Mouse (Mus musculus): Measurements from ENCODE around the gene Ccdc6.
"Not testable (repeated sequence)": the region's sequence is repeated elsewhere in the genome, so short reads cannot be mapped to it uniquely, and the experiment has no call there.

Gene Ccdc6

GRCm38 (mm10) chr10:70204505-70205399 lies 107.8 kb downstream of the Ccdc6 start, which contains the start of gene Mrln:
TSS of gene Mrln (plus strand) at chr10:70204664.
- no peak for DNase-seq (ENCODE audit: low spot score in 2 of 2)

GRCm38 (mm10) chr10:70211281-70211680 lies 114.4 kb downstream of the Ccdc6 start:
- DNase-seq (ENCODE audit: low spot score in 2 of 2) = no peak

DNA sequence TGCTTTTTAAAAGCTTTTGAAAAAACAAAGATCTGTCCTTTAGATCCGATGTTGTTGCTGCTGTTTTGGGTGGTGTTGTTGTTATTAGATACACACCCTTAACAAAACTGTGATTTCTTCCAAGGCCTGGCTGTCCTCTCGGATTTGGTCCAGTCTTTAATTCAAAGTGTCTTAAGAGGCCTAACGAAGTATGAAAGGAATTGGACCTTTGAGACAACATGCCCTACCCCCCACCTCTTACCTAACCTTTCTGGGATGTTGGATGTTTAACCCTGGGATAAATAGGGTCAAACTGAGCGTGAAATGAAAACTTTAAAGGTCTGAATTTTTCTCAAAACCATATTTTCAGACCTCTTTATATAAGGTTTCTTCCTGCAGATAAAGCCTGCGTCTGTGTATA lies 124.0 kb downstream of the Ccdc6 start:
- no peak for DNase-seq (ENCODE audit: low spot score in 2 of 2)

- not testable (repeated sequence) for DNase-seq (ENCODE audit: low spot score in 2 of 2)
Observed at GRCm38 (mm10) chr10:70222231-70222630, 125.3 kb downstream of the Ccdc6 start.

- no peak for DNase-seq (ENCODE audit: low spot score in 2 of 2)
Observed at GRCm38 (mm10) chr10:70224571-70224970, 127.7 kb downstream of the Ccdc6 start.

DNA sequence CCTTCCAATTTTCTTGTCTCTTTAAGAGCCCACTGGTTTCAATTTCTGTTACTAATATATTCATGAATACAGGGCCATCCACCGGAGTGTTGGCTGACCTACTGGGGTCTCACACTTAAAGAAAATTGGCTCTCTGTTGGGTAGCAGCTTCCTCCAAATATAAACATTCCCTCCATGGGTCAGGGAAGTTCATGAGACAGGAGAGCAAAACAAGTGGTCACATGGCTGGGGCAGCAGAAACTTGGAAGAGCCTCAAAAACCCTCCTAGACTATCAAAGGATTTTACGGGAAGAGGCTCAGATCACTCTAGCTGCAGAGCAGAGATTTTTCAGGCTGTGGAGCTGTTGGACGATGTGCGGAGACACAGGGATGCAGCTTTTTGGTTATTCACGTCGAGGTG lies 128.8 kb downstream of the Ccdc6 start:
- DNase-seq (ENCODE audit: low spot score in 2 of 2) = no peak

DNA sequence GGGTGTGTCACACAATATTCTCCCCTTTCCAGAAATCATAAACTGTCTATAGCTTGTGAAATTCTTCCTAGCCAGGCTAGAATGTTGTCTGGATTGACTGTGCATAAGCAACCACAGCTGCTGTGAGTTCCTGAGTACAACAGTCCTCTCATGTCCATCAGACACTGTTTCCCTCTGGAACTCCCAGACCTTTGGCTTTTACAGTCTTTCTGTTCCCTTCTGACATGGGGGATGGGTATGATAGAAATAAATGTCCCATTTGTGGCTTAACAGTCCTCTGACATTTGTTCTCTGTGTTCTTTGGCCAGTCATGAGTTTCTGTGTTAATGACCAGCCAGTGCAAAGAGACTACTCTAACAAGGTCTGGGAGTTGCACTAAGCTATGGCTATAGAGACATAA lies 129.7 kb downstream of the Ccdc6 start:
- DNase-seq (ENCODE audit: low spot score in 2 of 2) = no peak

- no peak for DNase-seq (ENCODE audit: low spot score in 2 of 2)
Observed at GRCm38 (mm10) chr10:70230352-70230751, 133.4 kb downstream of the Ccdc6 start.

DNA sequence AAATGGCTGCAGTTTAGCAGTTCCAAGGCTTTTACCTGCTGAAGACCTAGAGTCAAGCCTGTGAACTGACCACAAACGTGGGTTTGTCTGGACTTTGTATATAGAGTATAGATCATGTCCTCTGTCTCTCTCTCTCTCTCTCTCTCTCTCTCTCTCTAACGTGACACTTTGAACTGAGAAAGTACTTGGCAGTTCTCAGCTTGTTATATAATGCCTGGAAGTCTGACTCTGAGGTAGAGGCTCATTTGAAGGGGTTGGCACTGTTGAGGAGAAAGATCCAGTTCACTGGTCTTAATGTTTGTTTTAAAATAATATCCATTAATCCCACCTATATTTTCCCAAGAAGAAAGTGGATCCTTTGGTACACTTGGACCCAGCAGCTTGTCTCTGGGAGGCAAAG lies 141.0 kb downstream of the Ccdc6 start:
- DNase-seq (ENCODE audit: low spot score in 2 of 2) = no peak

Data from urinary bladder, postnatal 4 days (tissue).